Mouse (Mus musculus) megakaryocyte, embryonic 14.5 days (primary cell): ENCODE data around the gene Lrrc72.

Source experiments
- FLI1 ChIP-seq: IDR thresholded peaks from 2 replicates; pipeline ENCODE4 v1.6.1; 2012; ENCODE audit warnings: low read length, inconsistent platforms, mixed read lengths
- GATA1 ChIP-seq: IDR thresholded peaks from 3 replicates; pipeline ENCODE4 v1.6.1; 2012; ENCODE audit warnings: mixed read lengths, low read length, inconsistent platforms, borderline replicate concordance

- TF ChIP-seq GATA1 (no peak), FLI1 (no peak)
These were observed 70.6 kb downstream of the Lrrc72 start for GRCm38 (mm10) chr12:36182570-36182969.
